Mouse (Mus musculus): ENCODE measurements around the gene Scaf8. TPM values are rescaled to one million over a fixed set of nuclear protein-coding genes. Genes with fewer than 3 reads are reported as not detected.
"Not testable (repeated sequence)": the region's sequence is repeated elsewhere in the genome, so short reads cannot be mapped to it uniquely, and the experiment has no call there.

The Scaf8 gene
- polyA plus RNA-seq, 1 experiment from 2014 or later, result 24.9 TPM

DNA sequence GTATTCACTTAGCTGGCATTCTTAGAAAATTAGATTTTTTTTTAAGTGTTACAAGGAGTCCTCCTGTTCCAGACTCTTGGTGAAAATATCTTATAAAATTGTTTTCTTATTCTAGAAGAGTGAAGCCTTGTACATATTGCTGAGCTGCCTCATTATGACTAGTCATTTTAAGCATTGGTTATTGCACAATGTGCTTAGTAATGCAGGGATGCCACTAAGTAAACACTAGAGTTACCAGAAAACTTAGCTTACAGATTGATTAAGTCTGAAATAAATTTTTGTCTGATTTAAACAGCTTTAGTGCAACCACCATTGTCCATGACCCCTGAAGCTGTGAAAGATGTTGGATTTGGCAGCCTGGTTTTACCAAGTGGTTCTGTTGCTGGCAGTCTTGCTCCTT, 80.7 kb downstream of the Scaf8 start:
- not testable (repeated sequence) for H3K4me3 ChIP-seq; H3K27me3 ChIP-seq (replicated peaks); H3K4me1 ChIP-seq; ATAC-seq (ENCODE audit: low FRiP score, low read depth); H3K4me2 ChIP-seq (replicated peaks); H3K9me3 ChIP-seq; H3K9ac ChIP-seq; H3K27ac ChIP-seq
- H3K36me3 ChIP-seq, result peaks cover 58% of the 10 kb centered on the region

DNA sequence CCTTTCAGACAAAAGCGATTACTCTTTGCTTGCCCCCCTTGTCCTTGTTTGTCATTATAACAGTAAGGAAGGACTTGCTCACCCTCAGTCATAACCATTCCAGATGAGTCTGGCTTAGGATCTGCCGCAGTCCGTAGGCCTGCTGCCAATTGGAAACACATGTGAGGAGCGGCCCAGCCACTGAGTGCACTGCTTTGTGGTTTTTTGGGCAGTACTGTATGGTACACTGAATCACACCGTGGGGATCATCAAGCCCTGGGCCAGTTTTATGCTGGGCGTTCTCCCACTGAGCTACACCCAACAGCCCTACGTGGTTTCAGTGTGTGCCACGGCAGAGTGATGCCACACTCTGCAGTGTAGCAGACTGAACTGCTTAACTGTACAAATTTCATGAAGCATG, 85.6 kb downstream of the Scaf8 start:
- H3K27ac ChIP-seq, result no peak overlapping the region
- no peaks in the 10 kb centered on the region for H3K9me3 ChIP-seq
- H3K4me2 ChIP-seq (replicated peaks), result no peak overlapping the region
- H3K4me1 ChIP-seq, result no peaks in the 10 kb centered on the region
- no peak overlapping the region for H3K9ac ChIP-seq
- no peak for ATAC-seq (ENCODE audit: low FRiP score, low read depth)
- H3K4me3 ChIP-seq, result no peak overlapping the region
- H3K36me3 ChIP-seq, result peaks cover 40% of the 10 kb centered on the region
- 92% methylated on average over 8 of the region's 8 CpGs for WGBS
- H3K27me3 ChIP-seq (replicated peaks), result no peaks in the 10 kb centered on the region

DNA sequence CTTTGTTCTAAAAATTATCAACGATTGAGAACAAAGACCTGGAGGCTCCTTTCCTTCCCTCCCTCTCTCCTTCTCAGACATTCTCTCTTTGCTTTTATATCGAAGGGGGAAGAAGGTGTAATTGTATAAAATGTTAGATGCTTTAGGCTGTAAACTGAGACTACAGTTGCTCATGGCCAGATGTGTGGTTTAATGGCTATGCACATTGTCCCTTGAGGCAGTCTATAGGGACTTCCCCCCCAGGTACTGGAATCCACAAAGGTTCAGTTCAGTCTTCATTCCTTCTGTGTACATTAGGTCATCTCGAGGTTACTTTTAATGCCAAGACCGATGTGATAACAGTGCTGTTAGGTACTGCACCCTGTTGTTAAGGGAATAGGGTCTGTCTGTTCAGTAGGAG, 89.1 kb downstream of the Scaf8 start:
- H3K4me2 ChIP-seq (replicated peaks), result no peak overlapping the region
- H3K9me3 ChIP-seq, result no peaks in the 10 kb centered on the region
- peaks cover 13% of the 10 kb centered on the region for H3K36me3 ChIP-seq
- H3K27me3 ChIP-seq (replicated peaks), result no peaks in the 10 kb centered on the region
- no peak for ATAC-seq (ENCODE audit: low FRiP score, low read depth)
- WGBS, result 89% methylated on average over 4 of the region's 4 CpGs
- H3K4me1 ChIP-seq, result no peaks in the 10 kb centered on the region
- H3K9ac ChIP-seq, result no peak overlapping the region
- H3K4me3 ChIP-seq, result no peak overlapping the region
- no peak overlapping the region for H3K27ac ChIP-seq

DNA sequence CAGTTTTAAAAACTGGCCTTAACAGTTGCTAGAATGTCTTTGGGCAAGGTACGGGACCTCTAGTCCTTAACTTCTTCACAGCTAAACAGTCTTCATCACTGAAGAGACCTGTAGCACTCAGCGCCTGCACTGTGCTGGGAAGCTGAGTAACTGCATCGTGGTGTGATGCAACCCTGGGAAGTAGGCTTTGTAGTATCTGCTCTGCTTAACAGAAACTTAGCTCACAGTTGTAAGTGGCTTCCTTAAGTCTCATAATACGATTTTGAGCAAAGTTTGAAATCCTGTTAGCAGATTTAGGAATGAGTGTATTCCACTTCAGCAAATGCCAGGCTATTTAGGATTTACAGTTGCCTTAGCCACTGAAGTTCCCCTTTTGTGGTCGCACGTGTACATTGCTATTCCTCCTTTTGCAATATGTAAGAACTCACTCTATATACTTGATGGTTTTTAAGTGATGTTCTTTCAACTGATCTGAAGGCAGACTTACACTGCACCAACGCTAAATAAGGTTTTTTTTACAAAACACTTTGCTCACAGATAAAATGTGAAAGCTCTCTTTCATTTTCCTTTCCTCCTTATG, 90.1 kb downstream of the Scaf8 start:
- Histone ChIP-seq H3K27me3 (replicated peaks) (no peaks in the 10 kb centered on the region), H3K4me1 (no peaks in the 10 kb centered on the region), H3K9me3 (no peaks in the 10 kb centered on the region), H3K36me3 (peaks cover 12% of the 10 kb centered on the region), H3K4me2 (replicated peaks) (no peak overlapping the region), H3K4me3 (no peak overlapping the region), H3K9ac (no peak overlapping the region), H3K27ac (no peak overlapping the region)
- WGBS, result 95% methylated on average over 7 of the region's 7 CpGs
- ATAC-seq (ENCODE audit: low FRiP score, low read depth), result no peak

DNA sequence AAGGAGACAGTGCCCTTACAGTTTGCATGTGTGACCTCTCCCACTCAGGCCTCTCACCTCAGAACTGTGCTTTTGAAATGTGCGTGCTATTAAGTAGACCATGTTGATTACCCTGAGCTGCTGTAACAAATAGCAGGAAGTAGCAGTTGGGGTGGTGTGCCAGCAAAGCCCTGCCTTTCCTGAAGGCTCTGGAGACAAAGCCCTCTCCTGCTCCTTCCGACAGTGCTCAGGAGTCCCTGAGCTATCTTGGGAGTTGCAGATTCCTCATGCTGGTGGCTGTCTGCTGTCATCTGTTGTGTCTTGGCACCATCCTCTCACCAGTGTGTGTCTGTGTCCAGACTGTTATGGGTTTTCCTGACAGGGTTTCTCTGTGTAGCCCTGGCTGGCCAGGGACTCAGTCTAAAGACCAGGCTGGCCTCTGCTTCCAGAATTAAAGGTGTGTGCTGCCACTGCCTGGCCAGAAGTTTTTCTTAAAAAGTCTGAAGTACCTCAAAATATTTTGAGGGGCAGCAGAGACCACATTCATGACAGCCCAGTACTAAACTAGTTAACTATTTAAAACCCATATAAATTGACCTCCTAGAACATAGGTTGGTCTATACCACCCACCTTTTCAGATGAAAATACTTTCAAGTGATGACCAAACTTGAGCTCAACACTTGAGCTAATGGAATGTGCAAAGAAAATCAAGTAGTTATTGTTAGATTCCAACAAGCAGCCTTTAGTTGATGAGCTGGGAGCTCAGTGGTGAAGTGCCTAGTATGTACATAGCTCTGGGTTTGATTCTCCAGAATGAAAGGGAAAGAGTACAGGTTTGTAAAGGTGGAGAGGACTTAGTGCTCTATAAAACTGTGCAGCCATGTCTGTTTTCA, 92.0 kb downstream of the Scaf8 start:
- Histone ChIP-seq H3K9me3 (no peaks in the 10 kb centered on the region), H3K36me3 (no peaks in the 10 kb centered on the region), H3K27me3 (replicated peaks) (no peaks in the 10 kb centered on the region), H3K9ac (no peak overlapping the region), H3K27ac (no peak overlapping the region), H3K4me1 (no peaks in the 10 kb centered on the region), H3K4me3 (no peak overlapping the region), H3K4me2 (replicated peaks) (no peak overlapping the region)
- WGBS, result 71% methylated on average over 2 of the region's 2 CpGs
- ATAC-seq (ENCODE audit: low FRiP score, low read depth), result no peak

DNA sequence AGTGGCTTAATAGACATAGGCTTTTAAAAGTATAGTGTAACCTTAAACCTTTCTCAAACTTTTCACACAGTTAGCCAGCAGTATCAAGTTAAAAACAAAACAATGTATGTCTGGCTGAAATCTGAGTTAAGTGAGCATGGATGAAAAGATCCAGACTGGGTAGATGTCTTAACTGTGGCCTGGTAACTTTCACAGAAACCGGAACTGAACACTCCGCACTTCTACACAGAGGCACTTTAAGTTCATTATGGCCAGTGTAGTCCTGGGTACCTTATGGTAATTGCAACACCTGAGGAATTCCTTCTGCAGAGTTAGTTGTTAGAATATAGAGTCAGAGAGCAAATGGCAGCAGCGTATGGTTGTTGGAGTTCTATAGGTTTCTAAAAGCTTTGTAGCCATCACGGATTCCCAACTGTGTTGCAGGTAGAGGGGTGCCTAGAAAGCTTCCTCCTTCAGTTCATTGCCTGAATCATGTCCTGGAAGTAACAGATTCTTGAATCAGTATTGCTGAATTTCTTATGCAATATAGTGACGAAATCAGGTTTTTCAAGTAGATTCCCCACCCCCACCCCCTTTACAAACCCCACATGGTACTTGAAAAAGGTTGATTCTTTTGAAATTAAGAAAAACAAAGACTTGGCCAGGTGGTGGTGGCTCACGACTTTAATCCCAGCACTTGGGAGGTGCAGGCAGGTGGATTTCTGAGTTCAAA, 92.9 kb downstream of the Scaf8 start:
- Histone ChIP-seq H3K9me3 (no peaks in the 10 kb centered on the region), H3K27me3 (replicated peaks) (no peaks in the 10 kb centered on the region), H3K4me1 (no peaks in the 10 kb centered on the region), H3K36me3 (no peaks in the 10 kb centered on the region), H3K4me3 (no peak overlapping the region), H3K27ac (no peak overlapping the region), H3K4me2 (replicated peaks) (no peak overlapping the region), H3K9ac (no peak overlapping the region)
- 89% methylated on average over 6 of the region's 6 CpGs for WGBS
- ATAC-seq (ENCODE audit: low FRiP score, low read depth), result no peak

DNA sequence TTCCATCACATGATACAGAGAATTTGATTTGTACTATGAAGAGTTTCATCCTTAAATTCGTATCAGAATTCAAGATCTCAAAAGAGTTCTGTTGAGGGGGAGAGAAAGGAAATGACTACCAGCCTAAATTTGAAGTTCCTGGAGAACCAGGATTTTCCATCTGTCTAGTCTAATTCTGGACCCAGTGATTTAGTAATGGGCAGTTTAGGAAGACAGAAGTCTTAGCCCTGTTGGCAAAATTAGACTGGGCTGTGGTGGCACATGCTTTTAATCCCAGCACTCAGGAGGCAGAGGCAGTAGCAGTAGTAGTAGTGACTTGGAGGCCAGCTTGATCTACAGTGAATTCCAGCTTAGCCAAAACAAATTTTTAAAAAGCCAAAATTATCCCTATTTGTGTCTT, 93.7 kb downstream of the Scaf8 start:
- no peaks in the 10 kb centered on the region for H3K36me3 ChIP-seq
- no peak overlapping the region for H3K4me3 ChIP-seq
- H3K9ac ChIP-seq, result no peak overlapping the region
- H3K4me2 ChIP-seq (replicated peaks), result no peak overlapping the region
- no peaks in the 10 kb centered on the region for H3K9me3 ChIP-seq
- no peaks in the 10 kb centered on the region for H3K4me1 ChIP-seq
- H3K27me3 ChIP-seq (replicated peaks), result no peaks in the 10 kb centered on the region
- ATAC-seq (ENCODE audit: low FRiP score, low read depth), result no peak
- H3K27ac ChIP-seq, result no peak overlapping the region
- 80% methylated on average over 1 of the region's 1 CpGs for WGBS

DNA sequence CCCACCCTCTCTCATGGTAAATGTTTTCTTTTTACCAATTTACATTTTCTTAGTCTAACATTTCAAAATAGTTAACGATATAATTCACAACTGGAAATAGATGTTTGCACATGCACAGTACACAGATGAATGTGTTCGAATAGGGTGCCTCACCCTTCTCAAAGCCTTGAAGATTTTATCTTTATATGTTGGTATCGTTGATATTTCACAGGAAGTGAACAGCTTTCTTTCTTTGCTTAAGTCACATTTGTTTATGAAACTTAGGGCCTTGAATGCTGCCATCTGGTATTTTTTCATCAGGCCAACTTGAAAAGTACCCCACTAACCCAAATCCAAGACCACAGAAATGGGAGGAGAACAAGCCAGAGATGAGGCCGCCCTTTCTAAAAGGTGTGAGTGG, 94.8 kb downstream of the Scaf8 start:
- no peak overlapping the region for H3K27ac ChIP-seq
- H3K4me2 ChIP-seq (replicated peaks), result no peak overlapping the region
- H3K36me3 ChIP-seq, result no peaks in the 10 kb centered on the region
- H3K27me3 ChIP-seq (replicated peaks), result no peaks in the 10 kb centered on the region
- H3K4me1 ChIP-seq, result no peaks in the 10 kb centered on the region
- no peak overlapping the region for H3K4me3 ChIP-seq
- no peak overlapping the region for H3K9ac ChIP-seq
- no peaks in the 10 kb centered on the region for H3K9me3 ChIP-seq
- WGBS, result 93% methylated on average over 4 of the region's 4 CpGs
- no peak for ATAC-seq (ENCODE audit: low FRiP score, low read depth)

DNA sequence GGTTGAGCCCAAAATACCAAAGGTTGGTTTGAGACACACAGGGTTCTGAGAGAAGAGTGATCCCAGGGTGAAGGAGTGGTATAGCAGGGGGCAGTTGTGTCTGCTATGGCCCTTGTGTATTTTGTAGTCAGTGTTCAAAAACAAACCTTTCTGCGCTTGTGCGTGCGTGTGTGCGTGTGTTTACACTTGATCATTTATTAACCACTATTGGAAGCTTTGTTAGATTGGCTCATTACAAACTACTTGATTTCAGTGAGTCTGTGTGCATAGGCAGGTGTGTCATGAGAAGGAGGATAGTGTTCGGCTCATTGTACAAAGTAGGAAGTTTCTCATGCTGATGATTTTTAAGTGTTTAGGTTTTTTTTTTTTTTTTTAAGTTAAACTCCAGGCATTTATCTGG, 95.4 kb downstream of the Scaf8 start:
- no peaks in the 10 kb centered on the region for H3K27me3 ChIP-seq (replicated peaks)
- no peaks in the 10 kb centered on the region for H3K9me3 ChIP-seq
- ATAC-seq (ENCODE audit: low FRiP score, low read depth), result no peak
- H3K4me3 ChIP-seq, result no peak overlapping the region
- no peak overlapping the region for H3K27ac ChIP-seq
- no peaks in the 10 kb centered on the region for H3K4me1 ChIP-seq
- WGBS, result 94% methylated on average over 5 of the region's 5 CpGs
- H3K9ac ChIP-seq, result no peak overlapping the region
- H3K36me3 ChIP-seq, result peaks cover 3% of the 10 kb centered on the region
- H3K4me2 ChIP-seq (replicated peaks), result no peak overlapping the region

DNA sequence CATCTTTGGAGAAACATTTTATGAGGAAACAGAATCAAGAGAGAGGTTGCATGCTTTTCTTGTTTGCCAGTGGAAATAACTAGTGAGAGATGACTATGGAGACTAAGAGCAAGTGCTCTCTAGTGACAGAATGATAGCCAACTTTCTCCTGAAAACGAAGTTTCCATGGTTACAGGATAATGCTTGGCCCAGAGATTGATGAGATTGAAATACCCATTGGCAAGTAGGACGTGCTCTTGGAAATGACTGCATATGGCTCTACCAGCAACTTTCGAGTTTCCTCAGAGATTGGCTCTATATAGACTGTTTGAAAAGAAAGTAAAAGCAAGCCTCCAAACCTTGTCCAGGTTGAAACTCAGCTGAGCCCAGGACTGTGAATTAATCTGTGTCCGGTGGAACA, 97.3 kb downstream of the Scaf8 start:
- Histone ChIP-seq H3K4me1 (no peaks in the 10 kb centered on the region), H3K4me3 (no peak overlapping the region), H3K27ac (no peak overlapping the region), H3K36me3 (peaks cover 12% of the 10 kb centered on the region), H3K4me2 (replicated peaks) (no peak overlapping the region), H3K9ac (no peak overlapping the region), H3K9me3 (no peaks in the 10 kb centered on the region), H3K27me3 (replicated peaks) (no peaks in the 10 kb centered on the region)
- ATAC-seq (ENCODE audit: low FRiP score, low read depth), result no peak
- WGBS, result 69% methylated on average over 4 of the region's 4 CpGs

DNA sequence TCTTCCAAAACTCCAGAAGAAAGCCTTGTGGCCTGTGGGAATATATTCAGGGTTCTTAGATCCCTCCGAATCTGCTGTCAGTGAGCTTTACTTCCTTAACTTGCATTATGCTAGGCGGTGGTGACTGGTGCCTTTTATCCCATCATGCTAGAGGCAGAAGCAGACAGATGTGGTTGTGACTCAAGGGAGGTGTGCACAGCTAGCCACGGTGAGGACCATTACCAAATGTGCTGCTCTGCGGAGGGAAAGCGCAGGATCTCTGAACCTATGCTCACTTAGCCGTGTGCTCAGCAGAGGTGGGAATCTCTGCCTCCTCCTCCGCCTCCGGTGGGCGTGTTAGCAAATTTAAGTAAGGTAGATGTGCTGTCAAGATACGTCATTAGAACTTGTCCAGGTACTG, 98.1 kb downstream of the Scaf8 start:
- H3K27me3 ChIP-seq (replicated peaks), result no peaks in the 10 kb centered on the region
- 93% methylated on average over 10 of the region's 10 CpGs for WGBS
- peaks cover 12% of the 10 kb centered on the region for H3K36me3 ChIP-seq
- H3K27ac ChIP-seq, result no peak overlapping the region
- H3K4me1 ChIP-seq, result no peaks in the 10 kb centered on the region
- H3K4me3 ChIP-seq, result no peak overlapping the region
- H3K9ac ChIP-seq, result no peak overlapping the region
- H3K9me3 ChIP-seq, result no peaks in the 10 kb centered on the region
- no peak for ATAC-seq (ENCODE audit: low FRiP score, low read depth)
- no peak overlapping the region for H3K4me2 ChIP-seq (replicated peaks)

DNA sequence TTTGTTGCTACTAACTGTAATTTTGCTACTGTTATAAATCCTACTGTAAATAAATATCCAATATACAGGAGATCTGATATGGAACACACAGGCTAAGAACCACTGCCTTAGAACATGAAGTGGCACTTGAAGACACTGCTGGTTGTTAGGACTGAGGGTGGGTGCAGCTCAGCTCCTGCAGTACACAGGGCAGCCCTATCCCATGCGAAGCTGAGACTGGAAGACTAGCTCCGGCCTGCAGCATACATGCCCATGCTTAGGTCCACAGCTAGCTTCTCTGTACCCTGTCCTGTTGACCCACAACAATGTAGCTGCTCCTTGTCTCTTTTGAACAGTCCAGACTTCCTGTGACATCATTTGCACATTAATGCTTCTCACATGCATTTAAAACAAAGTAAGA, 100.1 kb downstream of the Scaf8 start:
- WGBS, result 98% methylated on average over 2 of the region's 2 CpGs

More for the DNA sequence above, 100.1 kb downstream of the Scaf8 start:
- Histone ChIP-seq H3K4me3 (no peak overlapping the region), H3K4me1 (no peaks in the 10 kb centered on the region), H3K4me2 (replicated peaks) (no peak overlapping the region), H3K27ac (no peak overlapping the region), H3K27me3 (replicated peaks) (no peaks in the 10 kb centered on the region), H3K9me3 (no peaks in the 10 kb centered on the region), H3K9ac (no peak overlapping the region), H3K36me3 (peaks cover 14% of the 10 kb centered on the region)
- ATAC-seq (ENCODE audit: low FRiP score, low read depth), result no peak
